Mouse (Mus musculus) layer of hippocampus, adult 8-10 months (tissue): Measurements from ENCODE around the gene Pm20d1. TPM values are rescaled to one million over a fixed set of nuclear protein-coding genes. Genes with fewer than 3 reads are reported as not detected.
A peak's percentile ranks its signal among the peaks of the same experiment; 100 is the strongest.

Experiments used
- DNase-seq, 2 experiments: peaks; one replicate each; pipeline ENCODE4 v3.0.0; 2022; ENCODE audit warnings: low spot score in 2 of 2
- total RNA-seq, 4 experiments: library from RNA; stranded (reverse); gene quantifications; 2 replicates each; pipeline ENCODE4 v1.2.4; 2022

Gene Pm20d1
- total RNA-seq, result 1 to 10 TPM; 2.2 to 3.7 (median 2.8) TPM

DNA sequence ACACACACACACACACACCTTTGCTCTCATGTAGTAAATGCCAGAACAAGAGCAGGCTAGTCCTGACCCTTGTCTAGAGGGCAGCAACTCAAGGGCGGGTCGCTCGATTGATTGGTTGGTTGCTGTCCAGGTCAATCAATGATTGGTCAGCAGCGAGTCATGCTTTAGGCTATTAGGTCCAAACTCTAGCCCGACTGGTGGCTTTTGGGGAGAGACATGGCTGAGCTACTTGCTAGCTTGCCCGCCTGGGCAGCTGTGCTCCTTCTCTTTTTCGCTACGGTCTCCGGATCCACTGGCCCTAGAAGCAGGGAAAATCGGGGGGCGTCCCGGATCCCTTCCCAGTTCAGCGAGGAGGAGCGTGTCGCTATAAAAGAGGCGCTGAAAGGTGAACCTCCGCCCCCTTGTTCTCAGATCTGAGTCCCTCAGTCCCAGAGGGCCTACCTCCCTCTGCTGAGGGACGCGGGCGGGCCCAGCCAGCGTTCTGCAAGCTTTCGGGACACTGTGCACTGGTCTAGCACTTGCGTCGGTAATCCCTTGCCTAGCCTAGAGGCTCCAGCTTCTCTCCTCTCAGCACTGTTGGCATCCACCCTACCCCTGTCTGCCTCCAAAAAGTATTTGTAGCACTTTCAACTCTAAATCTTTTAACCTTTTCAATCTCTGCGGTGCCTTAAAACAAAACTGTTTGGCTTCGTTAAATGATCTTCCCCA, at the start of gene Pm20d1:
Gene Pm20d1 (plus strand): TSS at position 180 of the 708 bp plus-strand sequence.
- DNase-seq, result no peak

DNA sequence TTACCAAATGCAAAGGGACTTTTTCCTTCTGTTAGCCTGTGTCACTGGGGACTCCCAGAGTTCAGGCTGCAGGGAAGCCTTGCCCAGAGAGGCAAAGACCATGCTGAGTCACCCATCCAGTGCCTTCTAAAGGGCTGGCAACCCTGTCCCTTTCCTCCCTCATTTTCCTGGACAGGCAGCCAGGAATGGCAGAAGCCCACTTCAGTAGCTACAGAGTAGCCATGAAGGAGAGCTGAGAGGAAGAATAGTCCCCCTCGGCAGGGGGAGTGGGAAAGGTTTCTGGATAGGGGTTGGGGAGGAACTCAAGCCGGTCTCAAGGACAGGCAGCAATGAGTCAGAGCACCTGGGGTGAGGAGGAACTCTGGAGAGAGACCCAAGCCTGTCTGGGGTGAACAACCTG, 49.4 kb upstream of the Pm20d1 start:
- DNase-seq, result no peak

DNA sequence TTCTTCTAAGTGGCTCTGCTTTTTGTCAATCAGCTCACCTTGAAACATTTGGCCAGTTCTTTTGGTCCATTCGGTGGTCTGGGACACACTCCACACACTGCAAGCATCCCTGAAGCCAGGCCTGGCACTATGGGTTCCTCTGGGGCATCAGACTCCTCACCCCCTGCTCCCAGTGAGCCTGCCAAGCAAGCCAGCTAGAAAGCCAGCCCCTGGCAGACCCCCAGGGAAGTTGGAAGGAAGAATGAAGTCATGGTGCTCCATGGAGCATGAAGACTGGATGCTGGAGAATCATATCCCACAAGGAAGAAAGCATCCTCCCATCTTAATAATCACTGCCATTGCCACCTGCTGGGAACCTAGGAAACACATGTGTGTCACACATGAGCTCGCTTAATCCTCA, 48.5 kb upstream of the Pm20d1 start:
- no peak for DNase-seq

DNA sequence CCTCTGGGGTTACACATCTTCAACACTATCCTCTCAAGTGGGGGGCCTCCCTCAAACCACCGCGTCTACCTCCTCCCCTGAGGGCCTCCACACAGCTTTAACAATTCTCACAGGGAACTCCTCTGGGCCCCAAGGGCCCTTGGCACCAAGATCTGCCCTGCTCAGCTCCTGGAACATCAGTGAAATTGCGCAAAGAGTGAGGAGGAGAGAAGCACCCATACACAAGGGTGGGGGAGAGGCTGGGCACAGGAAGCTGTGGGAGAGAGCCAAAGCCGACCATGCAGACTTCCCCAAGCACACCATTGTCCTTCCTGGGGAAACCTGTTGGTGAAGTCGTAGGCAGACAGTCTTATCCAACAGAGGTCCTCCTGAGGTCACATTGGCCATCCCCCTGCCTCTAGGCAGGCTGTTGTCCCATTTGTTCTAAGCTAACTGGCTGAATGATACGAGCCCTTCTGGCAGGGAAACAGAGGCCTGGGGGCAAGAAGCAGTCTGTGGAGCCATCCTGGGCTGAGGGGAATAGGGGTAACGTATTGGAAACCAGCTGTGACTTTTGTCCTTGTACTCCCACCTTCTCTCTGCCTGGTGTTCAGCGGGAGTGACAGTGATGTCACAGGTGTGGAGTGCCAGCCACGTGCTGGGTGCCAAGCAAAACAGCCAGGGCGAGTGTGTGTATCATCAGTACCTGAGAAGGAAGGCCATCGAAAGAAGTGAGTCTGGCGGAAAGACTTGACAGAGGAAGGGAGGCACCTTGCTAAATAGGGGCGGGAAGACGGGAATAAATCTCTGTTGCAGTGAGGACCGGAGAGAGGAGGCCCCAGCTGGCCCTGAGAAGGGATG, 47.3 kb upstream of the Pm20d1 start:
- no peak for DNase-seq

DNA sequence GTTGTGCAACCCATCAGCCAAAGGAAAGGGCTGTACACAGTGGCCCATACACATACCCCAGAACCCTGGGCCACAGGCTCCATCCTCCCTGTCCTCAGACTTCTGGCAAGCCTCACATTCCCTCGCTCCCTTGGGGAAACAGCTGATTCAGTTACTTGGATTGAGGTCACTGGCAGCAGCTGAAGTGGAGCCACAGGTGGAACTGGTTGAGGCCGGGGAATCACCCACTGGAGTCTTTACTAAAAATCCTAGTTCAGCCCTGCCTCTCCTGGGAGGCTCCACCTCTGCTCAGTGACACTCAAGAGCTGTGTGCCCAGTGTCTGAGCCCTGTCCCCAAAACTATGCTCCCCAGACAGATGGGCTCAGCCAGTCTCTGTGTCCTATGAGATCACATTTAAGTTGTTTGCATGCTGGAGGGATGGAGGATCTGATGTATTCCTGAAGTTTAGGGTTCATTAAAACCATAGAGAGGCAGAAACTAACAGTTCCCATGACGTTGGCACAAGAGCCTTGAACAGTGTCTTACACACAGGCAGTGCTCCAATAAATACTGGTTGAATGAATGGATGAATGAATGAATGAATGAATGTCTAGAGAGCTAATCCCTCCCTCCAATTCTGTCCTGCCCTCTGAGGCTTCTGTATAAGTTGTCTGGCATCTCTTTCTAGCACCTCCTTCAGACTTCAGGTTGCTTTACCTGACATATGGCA, 45.8 kb upstream of the Pm20d1 start:
- no peak for DNase-seq

DNA sequence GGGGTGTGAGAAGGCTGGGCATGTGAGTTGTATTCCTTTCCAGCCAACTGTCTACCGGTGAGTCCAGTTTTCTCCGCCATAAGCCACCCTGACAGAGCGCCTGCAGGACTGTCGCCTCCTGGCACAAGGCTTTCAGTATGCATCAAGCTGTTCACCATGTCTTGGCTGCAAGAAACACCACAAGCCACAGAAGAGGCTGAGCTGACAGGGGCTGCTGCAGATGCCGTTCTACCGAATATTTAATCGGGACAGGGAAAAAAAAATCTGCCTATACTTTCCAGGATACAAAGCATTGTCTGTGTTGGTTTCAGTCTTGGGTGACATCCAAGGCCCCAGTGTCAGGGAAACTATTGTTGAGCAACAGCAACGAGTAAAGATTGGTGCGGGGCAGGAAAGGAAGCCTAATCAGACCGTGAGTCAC, 45.3 kb upstream of the Pm20d1 start:
- DNase-seq, result peak; percentile 11 to 28

DNA sequence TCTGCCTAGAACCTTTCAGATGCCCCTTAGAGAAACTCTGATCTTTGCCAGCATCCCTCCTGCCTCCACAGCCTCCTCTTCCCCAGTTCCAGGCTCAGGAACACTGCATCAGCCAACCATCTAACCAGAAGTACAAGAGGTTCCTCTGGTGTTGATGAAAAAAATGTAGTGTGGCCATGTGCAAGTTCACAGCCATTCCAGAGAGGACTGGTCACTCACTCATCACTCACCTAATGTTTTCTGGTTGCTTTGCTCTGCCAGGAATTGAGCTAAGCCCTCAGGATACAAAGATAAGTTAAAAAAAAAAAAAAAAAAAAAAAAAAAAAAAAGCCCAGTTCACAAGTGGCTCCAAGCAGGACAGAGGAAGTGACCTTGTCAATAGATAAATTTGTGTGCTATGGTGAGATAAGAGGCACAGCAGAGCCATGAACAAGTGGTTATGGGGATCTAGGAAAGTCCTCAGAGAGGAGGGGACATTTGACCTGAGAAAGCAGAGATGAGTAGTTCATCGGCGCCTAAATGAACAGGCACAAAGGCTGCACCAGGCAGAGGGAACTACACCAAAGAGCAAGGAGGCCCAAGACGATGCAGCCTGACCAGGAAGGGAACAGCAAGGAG, 42.9 kb upstream of the Pm20d1 start:
- DNase-seq, result no peak

DNA sequence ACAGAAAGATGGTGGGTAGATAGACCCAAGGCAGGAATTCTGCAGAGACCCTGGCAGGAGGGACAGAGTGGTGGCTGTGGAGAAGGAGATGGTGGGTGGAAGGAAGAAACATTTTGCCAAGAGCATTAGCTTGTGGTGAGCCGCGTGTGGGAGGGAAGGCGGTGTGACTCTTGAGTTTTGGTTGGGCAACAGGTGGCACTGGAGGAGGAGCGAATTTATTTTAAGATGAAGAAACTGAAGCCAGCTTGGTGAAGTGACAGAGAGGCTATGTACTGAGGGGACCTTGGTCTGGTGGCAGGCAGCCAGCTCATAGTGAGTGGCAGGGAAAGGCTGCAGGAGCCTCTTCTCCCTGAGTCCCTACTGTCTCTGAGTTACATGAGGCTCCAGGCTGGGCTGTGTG, 42.3 kb upstream of the Pm20d1 start:
- peak; percentile 43 to 44 for DNase-seq

DNA sequence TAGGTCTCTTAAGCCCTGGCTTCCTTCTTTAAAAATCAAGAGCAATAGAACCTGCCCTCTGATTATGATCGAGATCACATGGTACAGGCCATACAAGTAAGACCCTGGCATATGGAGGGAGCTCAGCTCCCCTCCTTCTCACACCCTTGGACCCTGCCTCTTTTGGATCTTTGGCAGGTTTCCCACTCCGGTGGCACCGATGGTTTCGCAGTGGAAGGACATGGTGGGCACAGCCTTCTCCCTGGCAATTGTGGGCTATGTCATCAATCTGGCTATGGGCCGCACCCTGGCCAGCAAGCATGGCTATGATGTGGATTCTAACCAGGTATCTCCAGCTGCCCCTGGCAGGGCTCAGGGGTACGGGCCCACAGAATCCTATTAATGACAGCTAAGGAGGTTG, 40.0 kb upstream of the Pm20d1 start:
- no peak for DNase-seq

DNA sequence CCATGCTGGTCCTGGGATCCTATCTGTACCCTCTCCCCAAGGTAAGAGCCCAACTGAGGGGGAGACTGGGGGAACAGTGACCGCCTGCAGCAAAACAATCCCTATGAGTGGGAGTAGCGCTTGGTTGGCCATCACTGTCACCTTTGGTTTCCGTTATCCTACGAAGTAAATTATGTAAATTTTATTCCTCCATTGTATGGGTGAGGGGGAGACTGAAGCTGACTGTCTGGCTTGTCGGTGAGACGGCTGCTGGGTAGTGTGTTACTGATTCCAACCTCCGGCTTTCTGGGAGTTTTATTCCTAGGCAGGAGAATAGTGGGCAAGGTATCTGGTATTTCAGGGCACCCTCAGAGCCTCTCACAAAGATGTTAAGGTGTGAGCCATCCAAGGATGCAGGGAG, 38.4 kb upstream of the Pm20d1 start:
- no peak for DNase-seq

DNA sequence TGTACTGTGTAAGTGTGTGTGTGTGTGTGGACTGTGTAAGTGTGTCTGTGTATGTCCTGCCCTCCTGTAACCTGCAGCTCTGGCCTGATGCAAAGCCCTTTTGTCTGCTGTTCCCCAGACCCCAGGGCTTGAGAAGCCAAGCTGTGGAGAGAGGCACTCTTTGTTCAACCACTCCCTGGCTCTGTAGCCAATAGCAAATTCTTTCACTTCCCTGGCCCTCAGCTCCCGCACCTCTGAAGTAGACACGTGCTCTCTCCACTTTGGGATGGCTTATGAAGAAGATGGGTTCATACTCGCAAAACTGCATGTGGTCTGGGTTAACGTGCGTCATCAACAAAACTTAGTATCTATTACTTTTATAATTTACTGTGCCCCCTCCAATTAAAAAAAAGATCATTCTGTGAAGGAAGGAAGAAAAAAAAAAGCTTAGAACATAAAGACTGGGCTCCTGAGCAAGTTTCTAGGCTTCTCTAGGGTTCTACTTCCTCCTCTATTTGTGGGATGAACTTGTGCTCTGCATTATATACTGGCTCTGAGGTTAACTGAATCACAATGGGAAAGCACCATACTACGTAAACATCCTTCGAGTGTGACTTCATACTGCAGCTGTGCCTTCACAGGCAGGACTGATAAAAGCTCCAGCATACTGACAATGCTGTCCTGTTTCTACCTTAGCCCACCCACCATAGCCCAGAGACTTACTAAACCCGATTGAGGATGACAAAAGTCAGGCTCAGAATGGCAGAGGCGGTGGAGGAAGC, 37.3 kb upstream of the Pm20d1 start:
- DNase-seq, result no peak

DNA sequence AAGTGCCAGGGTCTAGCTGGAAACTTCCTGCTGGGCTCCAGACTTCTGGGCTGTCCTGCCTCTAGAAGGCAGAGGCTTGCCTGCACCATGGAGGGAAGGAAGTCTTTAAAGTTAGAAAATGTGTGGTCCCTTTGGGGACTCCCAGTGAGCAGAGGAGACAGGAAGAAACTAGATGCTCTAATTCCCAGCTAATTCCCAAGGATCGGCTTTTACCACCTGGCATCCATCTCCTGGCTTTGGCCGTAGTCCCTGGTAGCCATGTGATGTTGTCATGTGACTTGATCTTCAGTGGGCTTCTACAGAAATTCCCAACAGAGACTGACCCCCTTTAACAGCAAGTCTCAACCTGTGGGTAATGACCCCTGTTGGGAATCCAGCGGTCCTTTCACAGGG, 36.8 kb upstream of the Pm20d1 start:
- no peak for DNase-seq

DNA sequence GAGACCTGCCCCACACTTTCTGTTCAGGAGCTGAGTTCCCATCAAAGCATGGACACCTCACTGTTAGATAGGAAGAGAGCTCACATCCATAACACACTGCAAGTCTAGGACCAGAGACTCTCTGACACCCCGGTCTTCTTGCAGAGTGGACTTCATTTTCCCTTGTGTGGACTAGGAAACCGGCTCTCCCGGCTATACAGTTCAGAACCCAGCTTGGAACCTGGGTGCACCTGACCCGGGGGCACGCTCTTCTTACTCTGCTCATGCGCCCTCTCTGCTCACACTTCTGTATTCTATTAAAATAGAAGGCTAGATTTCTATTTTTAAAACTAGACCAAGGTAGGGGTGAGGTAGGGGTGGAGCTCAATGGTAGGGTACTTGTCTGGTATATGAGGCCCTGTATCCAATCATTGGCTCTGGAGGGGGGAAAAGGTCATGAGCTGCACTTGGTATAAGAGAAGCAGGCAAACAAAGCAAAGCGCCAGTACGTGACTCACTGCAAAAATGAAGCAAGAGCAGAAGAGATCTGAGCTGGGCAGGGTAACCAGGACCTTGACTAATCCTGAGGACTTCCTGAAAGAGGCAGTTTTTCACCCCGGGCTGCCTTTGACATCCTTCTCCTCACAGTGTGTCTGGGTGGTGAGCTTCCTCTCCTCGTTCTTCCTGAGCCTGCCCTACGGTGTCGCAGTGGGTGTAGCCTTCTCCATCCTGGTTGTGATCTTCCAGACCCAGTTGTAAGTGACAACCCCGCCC, 35.9 kb upstream of the Pm20d1 start:
- no peak for DNase-seq

DNA sequence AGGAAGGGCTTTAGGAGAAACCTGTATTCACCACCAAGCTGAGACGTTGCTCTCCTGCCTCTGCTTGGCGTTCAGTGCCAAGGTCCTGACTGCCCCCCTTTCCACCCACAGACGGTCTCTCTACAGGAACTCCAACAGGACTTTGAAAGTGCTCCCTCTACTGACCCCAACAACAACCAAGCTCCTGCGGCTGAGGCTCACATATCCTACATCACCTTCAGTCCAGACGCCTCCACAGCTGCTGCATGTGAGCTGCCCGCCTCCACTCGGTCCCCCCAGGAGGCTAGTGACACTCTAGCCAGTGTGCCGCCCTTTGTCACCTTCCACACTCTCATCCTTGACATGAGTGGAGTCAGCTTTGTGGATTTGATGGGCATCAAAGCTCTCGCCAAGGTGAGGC, 33.5 kb upstream of the Pm20d1 start:
- no peak for DNase-seq

DNA sequence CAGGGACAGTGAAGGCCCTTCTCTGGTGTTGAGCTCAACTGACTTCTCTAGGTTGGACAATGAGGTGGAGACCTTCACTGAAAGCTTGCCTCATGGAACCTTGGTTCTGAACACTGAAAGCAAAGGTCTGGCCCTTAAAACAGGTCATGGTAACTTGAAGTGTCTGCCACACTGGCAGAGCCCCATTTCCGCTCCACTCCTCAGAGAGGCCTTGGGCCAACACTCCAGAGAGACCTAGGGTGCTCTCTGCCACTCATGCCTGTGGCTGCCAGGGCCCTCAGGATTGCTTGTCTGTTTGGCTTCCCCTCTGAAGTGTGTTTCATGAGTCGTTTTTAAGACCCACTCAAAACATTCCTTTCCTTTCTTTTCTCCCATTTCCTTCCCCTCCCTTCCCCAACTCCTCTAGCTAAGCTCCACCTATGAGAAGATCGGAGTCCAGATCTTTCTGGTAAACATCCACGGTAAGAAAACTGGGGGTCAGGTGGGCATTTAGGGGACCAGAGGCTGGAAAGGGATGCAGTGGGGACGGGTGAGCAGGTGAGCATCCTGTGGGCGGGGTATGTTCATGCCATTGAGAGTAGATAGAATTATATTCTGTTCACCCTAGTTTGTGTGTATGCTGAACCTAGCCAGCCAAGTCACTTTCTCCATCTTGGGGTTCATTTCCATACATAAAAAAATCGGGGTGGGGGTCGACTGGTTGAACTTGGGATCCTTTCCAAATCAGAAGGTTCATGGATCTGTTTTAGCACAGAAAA, 32.4 kb upstream of the Pm20d1 start:
- DNase-seq, result no peak

DNA sequence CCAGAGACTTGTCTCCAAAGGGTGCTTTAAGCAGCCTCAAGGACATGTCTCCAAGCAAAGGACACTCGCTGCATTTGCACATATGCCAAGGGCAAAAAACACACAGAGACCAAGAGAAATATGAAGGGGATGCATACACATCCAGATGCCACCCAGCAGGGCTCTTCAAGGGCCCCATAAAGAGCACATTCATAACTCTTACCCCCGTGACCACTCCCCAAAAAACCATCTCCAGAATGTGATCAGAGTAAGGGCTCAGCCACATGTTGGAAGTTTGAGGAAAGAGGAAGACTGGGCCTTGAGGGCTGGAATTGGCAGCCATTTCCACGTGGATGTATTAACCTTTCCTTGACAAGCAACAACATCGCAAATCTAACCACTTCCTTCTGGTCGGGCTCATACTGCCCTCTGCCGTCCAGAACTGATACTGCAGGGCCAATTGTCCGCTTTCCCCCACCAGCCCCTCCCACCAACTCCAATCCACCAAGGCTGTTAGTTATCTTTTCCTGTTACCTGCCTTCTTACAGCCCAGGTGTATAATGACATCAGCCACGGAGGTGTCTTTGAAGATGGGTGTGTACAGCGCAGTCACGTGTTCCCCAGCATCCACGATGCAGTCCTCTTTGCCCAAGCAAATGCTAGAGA, 31.7 kb upstream of the Pm20d1 start:
- DNase-seq, result peak; percentile 66 to 87

DNA sequence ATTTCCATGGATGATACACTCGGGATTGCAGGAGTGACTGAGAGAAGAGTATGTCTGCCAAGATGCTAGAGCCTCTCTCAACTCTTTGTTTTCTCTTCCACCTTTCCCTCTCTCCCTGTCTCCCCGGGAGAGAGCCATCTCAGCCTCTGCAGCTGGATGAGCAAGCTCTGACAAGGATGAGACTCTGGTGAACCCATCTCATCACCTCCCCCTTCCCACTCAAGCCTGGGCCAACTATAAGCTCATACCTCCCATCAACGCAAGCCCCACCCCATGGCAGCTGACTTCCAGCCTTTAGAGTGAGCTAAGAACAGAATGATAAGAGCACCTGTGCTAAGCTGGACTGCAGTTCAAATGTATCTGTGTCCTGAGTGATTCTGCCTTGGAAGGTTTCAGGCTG, 27.9 kb upstream of the Pm20d1 start:
- DNase-seq, result peak in 1 of 2 experiments; percentile 1

DNA sequence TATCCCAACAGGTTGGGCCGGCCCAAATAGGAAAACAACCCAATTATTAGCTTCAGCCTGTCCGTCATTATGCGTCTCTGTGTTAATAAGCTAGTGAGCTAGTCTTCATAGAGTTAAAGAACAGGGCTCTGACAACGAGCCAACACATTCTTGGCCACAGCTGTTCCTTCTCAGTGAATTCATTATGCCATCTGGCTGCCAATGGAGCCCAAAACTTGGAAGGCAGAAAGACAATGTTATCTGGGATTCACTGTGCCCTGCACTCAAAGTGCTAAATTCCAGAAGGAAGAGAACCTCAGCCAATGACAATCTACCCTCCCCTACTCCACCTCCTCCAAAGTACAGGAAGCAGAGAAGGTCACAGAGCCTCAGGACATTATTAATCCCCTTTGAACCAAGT, 26.5 kb upstream of the Pm20d1 start:
- DNase-seq, result peak; percentile 82 to 91

DNA sequence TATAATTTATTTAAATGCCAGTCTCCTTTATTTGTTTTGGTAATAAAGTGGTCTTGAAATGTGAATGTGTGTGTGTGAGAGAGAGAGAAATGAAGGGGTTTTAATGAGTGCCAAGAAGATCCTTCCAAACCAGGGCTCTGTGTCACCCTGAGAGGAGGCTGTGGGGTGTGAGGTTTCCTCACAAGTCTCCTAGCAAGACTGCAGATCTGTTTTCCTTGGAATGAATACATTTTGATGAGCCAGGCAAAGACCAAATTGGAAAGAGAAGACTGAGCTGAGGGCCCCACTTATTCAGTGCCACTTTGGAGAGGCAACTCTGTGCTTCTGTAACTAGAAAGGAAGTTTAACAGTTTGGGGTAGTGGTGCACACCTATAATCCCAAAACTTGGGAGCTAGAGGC, 25.7 kb upstream of the Pm20d1 start:
- DNase-seq, result no peak
